Mouse (Mus musculus): ENCODE data around the gene Foxk1. TPM values are rescaled to one million over a fixed set of nuclear protein-coding genes. Genes with fewer than 3 reads are reported as not detected.

Foxk1 gene
- polyA plus RNA-seq, 1 experiment, result 0.77 TPM

- Histone ChIP-seq H3K4me1 (ENCODE audit: control insufficient read depth) (peaks cover 14% of the 10 kb centered on the region), H3K36me3 (ENCODE audit: control insufficient read depth) (peaks cover 10% of the 10 kb centered on the region), H3K27me3 (ENCODE audit: control insufficient read depth) (no peaks in the 10 kb centered on the region), H3K4me3 (replicated peaks) (no peak overlapping the region), H3K9me3 (ENCODE audit: control insufficient read depth, low read length) (no peaks in the 10 kb centered on the region)
- no peak for TF ChIP-seq TAL1 (IDR thresholded peaks at IDR 0.05; ENCODE audit: low read length)
Measured at GRCm38 (mm10) chr5:142412678-142413385, 11.5 kb downstream of the Foxk1 start.

GRCm38 (mm10) chr5:142413723-142414445 lies 12.6 kb downstream of the Foxk1 start:
- TF ChIP-seq TAL1 (IDR thresholded peaks at IDR 0.05; ENCODE audit: low read length) (no peak), GATA1 (IDR thresholded peaks at IDR 0.05; ENCODE audit: low read length) (no peak)
- Histone ChIP-seq H3K36me3 (ENCODE audit: control insufficient read depth) (peaks cover 12% of the 10 kb centered on the region), H3K27me3 (ENCODE audit: control insufficient read depth) (no peaks in the 10 kb centered on the region), H3K9me3 (ENCODE audit: control insufficient read depth, low read length) (no peaks in the 10 kb centered on the region), H3K4me3 (replicated peaks) (no peak overlapping the region), H3K4me1 (ENCODE audit: control insufficient read depth) (peaks cover 14% of the 10 kb centered on the region)

GRCm38 (mm10) chr5:142415401-142415800 lies 14.1 kb downstream of the Foxk1 start:
- Histone ChIP-seq H3K27me3 (ENCODE audit: control insufficient read depth) (no peaks in the 10 kb centered on the region), H3K36me3 (ENCODE audit: control insufficient read depth) (peaks cover 24% of the 10 kb centered on the region), H3K4me3 (replicated peaks) (no peak overlapping the region), H3K9me3 (ENCODE audit: control insufficient read depth, low read length) (no peaks in the 10 kb centered on the region), H3K4me1 (ENCODE audit: control insufficient read depth) (peaks cover 14% of the 10 kb centered on the region)
- TF ChIP-seq TAL1 (IDR thresholded peaks at IDR 0.05; ENCODE audit: low read length), result no peak
- TF ChIP-seq GATA1 (IDR thresholded peaks at IDR 0.05; ENCODE audit: low read length), result no peak

- H3K36me3 ChIP-seq (ENCODE audit: control insufficient read depth), result peaks cover 30% of the 10 kb centered on the region
Measured at GRCm38 (mm10) chr5:142416070-142416775, 14.9 kb downstream of the Foxk1 start.

GRCm38 (mm10) chr5:142417104-142417503 lies 15.8 kb downstream of the Foxk1 start:
- no peak for TF ChIP-seq TAL1 (IDR thresholded peaks at IDR 0.05; ENCODE audit: low read length)
- TF ChIP-seq GATA1 (IDR thresholded peaks at IDR 0.05; ENCODE audit: low read length), result no peak

More at GRCm38 (mm10) chr5:142416070-142416775, 14.9 kb downstream of the Foxk1 start:
- peaks cover 14% of the 10 kb centered on the region for H3K4me1 ChIP-seq (ENCODE audit: control insufficient read depth)
- H3K4me3 ChIP-seq (replicated peaks), result no peak overlapping the region
- no peaks in the 10 kb centered on the region for H3K27me3 ChIP-seq (ENCODE audit: control insufficient read depth)
- TF ChIP-seq TAL1 (IDR thresholded peaks at IDR 0.05; ENCODE audit: low read length) (no peak), GATA1 (IDR thresholded peaks at IDR 0.05; ENCODE audit: low read length) (no peak)
- H3K9me3 ChIP-seq (ENCODE audit: control insufficient read depth, low read length), result no peaks in the 10 kb centered on the region

GRCm38 (mm10) chr5:142417876-142418275 lies 16.6 kb downstream of the Foxk1 start:
- peaks cover 13% of the 10 kb centered on the region for H3K4me1 ChIP-seq (ENCODE audit: control insufficient read depth)
- no peaks in the 10 kb centered on the region for H3K9me3 ChIP-seq (ENCODE audit: control insufficient read depth, low read length)
- peaks cover 37% of the 10 kb centered on the region for H3K36me3 ChIP-seq (ENCODE audit: control insufficient read depth)
- no peak overlapping the region for H3K4me3 ChIP-seq (replicated peaks)
- H3K27me3 ChIP-seq (ENCODE audit: control insufficient read depth), result no peaks in the 10 kb centered on the region
- no peak for TF ChIP-seq TAL1 (IDR thresholded peaks at IDR 0.05; ENCODE audit: low read length)
- TF ChIP-seq GATA1 (IDR thresholded peaks at IDR 0.05; ENCODE audit: low read length), result no peak

More at GRCm38 (mm10) chr5:142417104-142417503, 15.8 kb downstream of the Foxk1 start:
- Histone ChIP-seq H3K27me3 (ENCODE audit: control insufficient read depth) (no peaks in the 10 kb centered on the region), H3K36me3 (ENCODE audit: control insufficient read depth) (peaks cover 34% of the 10 kb centered on the region), H3K4me3 (replicated peaks) (no peak overlapping the region), H3K9me3 (ENCODE audit: control insufficient read depth, low read length) (no peaks in the 10 kb centered on the region), H3K4me1 (ENCODE audit: control insufficient read depth) (peaks cover 14% of the 10 kb centered on the region)

GRCm38 (mm10) chr5:142418419-142418818 lies 17.1 kb downstream of the Foxk1 start:
- Histone ChIP-seq H3K4me3 (replicated peaks) (no peak overlapping the region), H3K9me3 (ENCODE audit: control insufficient read depth, low read length) (no peaks in the 10 kb centered on the region), H3K4me1 (ENCODE audit: control insufficient read depth) (peaks cover 12% of the 10 kb centered on the region), H3K36me3 (ENCODE audit: control insufficient read depth) (peaks cover 37% of the 10 kb centered on the region), H3K27me3 (ENCODE audit: control insufficient read depth) (no peaks in the 10 kb centered on the region)
- TF ChIP-seq TAL1 (IDR thresholded peaks at IDR 0.05; ENCODE audit: low read length), result no peak
- no peak for TF ChIP-seq GATA1 (IDR thresholded peaks at IDR 0.05; ENCODE audit: low read length)

GRCm38 (mm10) chr5:142420317-142420716 lies 19.0 kb downstream of the Foxk1 start:
- no peaks in the 10 kb centered on the region for H3K27me3 ChIP-seq (ENCODE audit: control insufficient read depth)
- no peak for TF ChIP-seq GATA1 (IDR thresholded peaks at IDR 0.05; ENCODE audit: low read length)
- no peak for TF ChIP-seq TAL1 (IDR thresholded peaks at IDR 0.05; ENCODE audit: low read length)
- peaks cover 34% of the 10 kb centered on the region for H3K36me3 ChIP-seq (ENCODE audit: control insufficient read depth)
- no peaks in the 10 kb centered on the region for H3K9me3 ChIP-seq (ENCODE audit: control insufficient read depth, low read length)
- peaks cover 25% of the 10 kb centered on the region for H3K4me1 ChIP-seq (ENCODE audit: control insufficient read depth)
- H3K4me3 ChIP-seq (replicated peaks), result no peak overlapping the region

GRCm38 (mm10) chr5:142420920-142421319 lies 19.6 kb downstream of the Foxk1 start:
- no peak for TF ChIP-seq GATA1 (IDR thresholded peaks at IDR 0.05; ENCODE audit: low read length)
- TF ChIP-seq TAL1 (IDR thresholded peaks at IDR 0.05; ENCODE audit: low read length), result no peak

More at GRCm38 (mm10) chr5:142420920-142421319, 19.6 kb downstream of the Foxk1 start:
- H3K9me3 ChIP-seq (ENCODE audit: control insufficient read depth, low read length), result no peaks in the 10 kb centered on the region
- no peaks in the 10 kb centered on the region for H3K27me3 ChIP-seq (ENCODE audit: control insufficient read depth)
- H3K36me3 ChIP-seq (ENCODE audit: control insufficient read depth), result peaks cover 34% of the 10 kb centered on the region
- H3K4me3 ChIP-seq (replicated peaks), result no peak overlapping the region
- H3K4me1 ChIP-seq (ENCODE audit: control insufficient read depth), result peaks cover 25% of the 10 kb centered on the region

All from erythroblast, embryonic 14.5 days (primary cell).